Mouse (Mus musculus): Measurements from ENCODE around the gene Olfr557.

The Olfr557 gene

GRCm38 (mm10) chr7:102695358-102696125, at the start of gene Olfr557:
Gene Olfr557, plus strand, starts transcription at chr7:102695910.
- DNase-seq: no peak

- DNase-seq: no peak
Observed at GRCm38 (mm10) chr7:102658523-102658922, 37.2 kb upstream of the Olfr557 start, which contains the start of gene Olfr555. Gene Olfr555, plus strand, starts transcription at chr7:102658823.

- DNase-seq: no peak
Observed at GRCm38 (mm10) chr7:102664599-102664998, 31.1 kb upstream of the Olfr557 start, which contains the start of gene Olfr556. Gene Olfr556, plus strand, starts transcription at chr7:102664899.

GRCm38 (mm10) chr7:102665378-102665777, 30.3 kb upstream of the Olfr557 start:
- DNase-seq: no peak

- DNase-seq: no peak
Observed at GRCm38 (mm10) chr7:102676225-102676624, 19.5 kb upstream of the Olfr557 start.

GRCm38 (mm10) chr7:102681916-102682315, 13.8 kb upstream of the Olfr557 start:
- DNase-seq: no peak

GRCm38 (mm10) chr7:102686944-102687501, 8.7 kb upstream of the Olfr557 start, which contains the start of gene Trim68:
Gene Trim68, minus strand, starts transcription at chr7:102687327.
- peak; percentile 51 for DNase-seq

GRCm38 (mm10) chr7:102698461-102698860, 2.8 kb downstream of the Olfr557 start:
- DNase-seq: peak; percentile 39

- no peak for DNase-seq
Observed at GRCm38 (mm10) chr7:102701915-102702314, 6.2 kb downstream of the Olfr557 start, which contains the start of gene Olfr558. Gene Olfr558, plus strand, starts transcription at chr7:102702215.

GRCm38 (mm10) chr7:102718970-102719369, 23.3 kb downstream of the Olfr557 start, which contains the start of gene Olfr33:
Gene Olfr33, minus strand, starts transcription at chr7:102719070.
- DNase-seq: no peak

GRCm38 (mm10) chr7:102727391-102727790, 31.7 kb downstream of the Olfr557 start, which contains the start of gene Olfr559:
Gene Olfr559, minus strand, starts transcription at chr7:102727491.
- DNase-seq: no peak

- no peak for DNase-seq
Observed at GRCm38 (mm10) chr7:102733793-102734192, 38.1 kb downstream of the Olfr557 start.

GRCm38 (mm10) chr7:102737705-102738104, 42.0 kb downstream of the Olfr557 start:
- no peak for DNase-seq
